Mouse (Mus musculus) G1E (cell line): ENCODE data around the gene Sf3a2. TPM values are rescaled to one million over a fixed set of nuclear protein-coding genes. Genes with fewer than 3 reads are reported as not detected.

Experiments
- ATAC-seq: 2 replicates; pipeline ENCODE4 v1.8.0; 2016; ENCODE audit warnings: mild to moderate bottlenecking; ENCODE audit not compliant: insufficient number of reproducible peaks, poor library complexity, low FRiP score, severe bottlenecking; ENCODE audit errors: extremely low read depth
- DNase-seq: peaks from one replicate; pipeline ENCODE4 v3.0.0; 2012; ENCODE audit warnings: low spot score
- H3K27me3 ChIP-seq: 2 replicates; pipeline ENCODE4 v1.6.1; 2012; ENCODE audit warnings: mild to moderate bottlenecking, low read length, inconsistent platforms; ENCODE audit not compliant: insufficient read depth
- H3K36me3 ChIP-seq: replicated peaks from 2 replicates; pipeline ENCODE3; 2012; ENCODE audit warnings: mild to moderate bottlenecking, inconsistent platforms
- H3K4me1 ChIP-seq: 2 replicates; pipeline ENCODE4 v1.6.1; 2012; ENCODE audit warnings: low read depth, low read length, inconsistent platforms, mixed read lengths; ENCODE audit not compliant: insufficient read depth
- H3K4me3 ChIP-seq: 2 replicates; pipeline ENCODE4 v1.5.1; 2012; ENCODE audit warnings: low read depth, mild to moderate bottlenecking, inconsistent platforms, low read length, moderate library complexity, mixed read lengths
- H3K9me3 ChIP-seq: replicated peaks from 2 replicates; pipeline ENCODE4 v1.6.1; 2012; ENCODE audit warnings: inconsistent platforms
- CTCF ChIP-seq: IDR thresholded peaks from 2 replicates; pipeline ENCODE4 v1.5.1; 2012; ENCODE audit warnings: low read depth, low read length, inconsistent platforms, mixed read lengths
- GATA1 ChIP-seq: IDR thresholded peaks from 2 replicates; pipeline ENCODE4 v1.6.1; 2012; ENCODE audit warnings: borderline replicate concordance, low read length, inconsistent platforms, mixed read lengths
- GATA2 ChIP-seq: IDR thresholded peaks from 2 replicates; pipeline ENCODE4 v1.6.1; 2012; ENCODE audit warnings: low read depth, low read length, inconsistent platforms, borderline replicate concordance
- POLR2AphosphoS5 ChIP-seq: IDR thresholded peaks from 2 replicates; pipeline ENCODE4 v1.6.1; 2012; ENCODE audit warnings: low read depth, low read length, inconsistent platforms; ENCODE audit not compliant: insufficient replicate concordance
- TAL1 ChIP-seq: conservative IDR thresholded peaks from 2 replicates; pipeline ENCODE4 v1.6.1; 2012; ENCODE audit warnings: low read depth, low read length, inconsistent platforms, mixed read lengths
- polyA plus RNA-seq: library from polyadenylated mRNA; stranded (reverse); fragments of >175 nt; gene quantifications from 2 replicates; pipeline ENCODE4 v1.2.3, GENCODE M21; 2012
- total RNA-seq, 2 experiments: library from RNA; stranded (forward) in 1 of 2; stranded (reverse) in 1 of 2; fragments of 200-1000 nt in 1 of 2; fragments of >200 nt in 1 of 2; fragmentation: Nextera tagmentation in 1 of 2; gene quantifications; 2 replicates each; pipeline ENCODE4 v1.2.3; 2014 to 2017

The Sf3a2 gene
- total and polyA plus RNA-seq, 3 experiments, result 8.7 to 652 (median 142) TPM

- Histone ChIP-seq H3K4me3 (peak overlapping the region; percentile 86), H3K36me3 (peaks cover 80% of the 10 kb centered on the region), H3K27me3 (no peaks in the 10 kb centered on the region), H3K4me1 (peaks cover 71% of the 10 kb centered on the region), H3K9me3 (no peaks in the 10 kb centered on the region)
- no peak for ATAC-seq
- no peak for DNase-seq
- TF ChIP-seq TAL1, result no peak
- no peak for TF ChIP-seq GATA1
- no peak for TF ChIP-seq CTCF
- no peak for TF ChIP-seq GATA2
- no peak for TF ChIP-seq POLR2AphosphoS5
These were observed 1.1 kb downstream of the Sf3a2 start for GRCm38 (mm10) chr10:80799070-80799566.

GRCm38 (mm10) chr10:80802204-80802912 lies 4.4 kb downstream of the Sf3a2 start:
- DNase-seq (no peak), ATAC-seq (no peak)
- H3K36me3 ChIP-seq, result peaks cover 80% of the 10 kb centered on the region
- peaks cover 59% of the 10 kb centered on the region for H3K4me1 ChIP-seq
- H3K27me3 ChIP-seq, result no peaks in the 10 kb centered on the region; the same call in 1 of the 2 replicates
- peaks cover 13% of the 10 kb centered on the region for H3K9me3 ChIP-seq
- no peak overlapping the region for H3K4me3 ChIP-seq
- TF ChIP-seq GATA1, result no peak
- TF ChIP-seq TAL1, result no peak
- no peak for TF ChIP-seq GATA2
- TF ChIP-seq CTCF, result no peak
- no peak for TF ChIP-seq POLR2AphosphoS5

- no peak overlapping the region for H3K4me3 ChIP-seq
- DNase-seq (no peak), ATAC-seq (no peak)
- H3K36me3 ChIP-seq, result peaks cover 82% of the 10 kb centered on the region
- TF ChIP-seq GATA2 (no peak), TAL1 (no peak), GATA1 (no peak), CTCF (no peak), POLR2AphosphoS5 (no peak)
- H3K9me3 ChIP-seq, result peaks cover 14% of the 10 kb centered on the region
- peaks cover under 1% of the 10 kb centered on the region; the same call in 1 of the 2 replicates for H3K27me3 ChIP-seq
- H3K4me1 ChIP-seq, result peaks cover 60% of the 10 kb centered on the region
These were observed 5.0 kb downstream of the Sf3a2 start for GRCm38 (mm10) chr10:80802996-80803395.

- Histone ChIP-seq H3K4me1 (peaks cover 74% of the 10 kb centered on the region), H3K27me3 (peaks cover 14% of the 10 kb centered on the region; the same call in 1 of the 2 replicates), H3K4me3 (no peak overlapping the region), H3K9me3 (peaks cover 14% of the 10 kb centered on the region), H3K36me3 (peaks cover 87% of the 10 kb centered on the region)
- no peak for ATAC-seq
- DNase-seq, result no peak
- no peak for TF ChIP-seq GATA1
- no peak for TF ChIP-seq TAL1
- TF ChIP-seq GATA2, result no peak
- no peak for TF ChIP-seq POLR2AphosphoS5
- TF ChIP-seq CTCF, result no peak
These were observed 6.3 kb downstream of the Sf3a2 start for GRCm38 (mm10) chr10:80804340-80804739.

GRCm38 (mm10) chr10:80804916-80805315 lies 6.9 kb downstream of the Sf3a2 start, which contains the start of gene Amh:
Amh (plus strand) TSS chr10:80805243.
- DNase-seq (no peak), ATAC-seq (no peak)
- Histone ChIP-seq H3K4me1 (peaks cover 73% of the 10 kb centered on the region), H3K27me3 (peaks cover 16% of the 10 kb centered on the region; the same call in 1 of the 2 replicates), H3K36me3 (peaks cover 83% of the 10 kb centered on the region), H3K4me3 (no peak within 1 kb of the TSS), H3K9me3 (peaks cover 14% of the 10 kb centered on the region)
- TF ChIP-seq POLR2AphosphoS5 (no peak), TAL1 (no peak), GATA1 (no peak), GATA2 (no peak), CTCF (no peak)

GRCm38 (mm10) chr10:80805322-80805721 lies 7.3 kb downstream of the Sf3a2 start:
- Histone ChIP-seq H3K27me3 (peaks cover 20% of the 10 kb centered on the region; the same call in 1 of the 2 replicates), H3K9me3 (peaks cover 14% of the 10 kb centered on the region), H3K36me3 (peaks cover 79% of the 10 kb centered on the region), H3K4me3 (no peak overlapping the region), H3K4me1 (peaks cover 73% of the 10 kb centered on the region)
- ATAC-seq (no peak), DNase-seq (no peak)
- no peak for TF ChIP-seq GATA2
